Mouse (Mus musculus): Measurements from ENCODE around the gene Cr1l.

- TF ChIP-seq CTCF (conservative IDR thresholded peaks at IDR 0.05 in 1 of 2, IDR thresholded peaks at IDR 0.05 in 1 of 2; ENCODE audit: low read depth in 2 of 2, low read length in 2 of 2) (peak in 1 of 2 experiments; percentile 66; a peak in 2 of 4 replicates), POLR2A (IDR thresholded peaks at IDR 0.05; ENCODE audit: low read depth, low read length) (no peak), RAD21 (IDR thresholded peaks at IDR 0.05; ENCODE audit: low read depth, low read length) (peak; percentile 62), RCOR1 (conservative IDR thresholded peaks at IDR 0.05; ENCODE audit: low read depth, low read length) (no peak), JUND (conservative IDR thresholded peaks at IDR 0.05; ENCODE audit: low read depth, low read length) (no peak), MAFK (IDR thresholded peaks at IDR 0.05; ENCODE audit: insufficient replicate concordance, low read length) (no peak), EP300 (IDR thresholded peaks at IDR 0.05; ENCODE audit: low read length) (no peak), E2F4 (IDR thresholded peaks at IDR 0.05; ENCODE audit: insufficient replicate concordance, low read depth, low read length) (no peak), MXI1 (IDR thresholded peaks at IDR 0.05; ENCODE audit: low read depth, low read length) (no peak), ZKSCAN1 (IDR thresholded peaks at IDR 0.05; ENCODE audit: borderline replicate concordance, low read depth, low read length) (no peak), ZNF384 (IDR thresholded peaks at IDR 0.05; ENCODE audit: low read depth, low read length) (no peak), TBP (conservative IDR thresholded peaks at IDR 0.05; ENCODE audit: low read depth, low read length) (no peak), CHD1 (IDR thresholded peaks at IDR 0.05; ENCODE audit: low read depth, low read length) (no peak)
Measured at GRCm38 (mm10) chr1:195175980-195176931, 44.9 kb upstream of the Cr1l start, which contains the start of gene Cr2.

Data from CH12.LX (cell line).